Comparison of ENCODE assay signal across 28 mouse cellular contexts in the genomic region with DNA sequence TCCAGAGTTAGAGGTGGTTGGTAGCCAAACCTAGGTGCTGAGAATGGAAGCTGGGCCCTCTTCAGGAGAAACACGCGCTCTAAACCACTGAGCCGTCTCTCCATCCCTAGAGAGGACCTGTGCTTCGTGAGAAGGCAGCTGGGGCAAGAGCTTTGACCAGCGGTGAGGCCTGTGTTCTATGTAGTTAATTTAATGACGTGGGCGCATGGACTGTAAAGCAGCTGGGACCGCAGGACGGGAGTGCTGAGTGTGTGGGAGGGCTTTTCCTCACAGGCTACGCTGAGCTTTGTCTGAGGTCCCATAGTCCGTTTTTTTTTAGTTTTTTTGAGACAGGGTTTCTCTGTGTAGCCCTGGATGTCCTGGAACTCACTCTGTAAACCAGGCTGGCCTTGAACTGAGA. TPM values are rescaled to one million over a fixed set of nuclear protein-coding genes. Genes with fewer than 3 reads are reported as not detected.
DNase-seq lines count a peak whose midpoint lies in the region; ATAC-seq and TF ChIP-seq lines count a peak whose summit lies in the region.
"Had no signal": no experiment of that assay in that cellular context is flagged by ENCODE, and none has a peak within 500 bp of the region (broad histone marks: within the 10 kb centered on the region; RNA-seq: fewer than 3 reads in every experiment).

No protein-coding gene starts in this region.

- no peak overlapping the region for H3K4me3 ChIP-seq in kidney, embryonic 16.5 days (ENCODE audit: low read length)
- H3K4me3 ChIP-seq in E14TG2a.4 (replicated peaks; ENCODE audit: low read length), result peak overlapping the region; percentile 48
- H3K4me3 ChIP-seq: embryonic facial prominence, embryonic 12.5 days; embryonic facial prominence, embryonic 15.5 days; gastrocnemius, adult 2 months; heart, embryonic 10.5 days; heart, embryonic 13.5 days had no signal

- 59% methylated on average over 11 of the region's 11 CpGs for WGBS in kidney, embryonic 16.5 days

- DNase-seq in kidney, postnatal 4 days, result no peak
- peak; percentile 65 for DNase-seq in MN1 (ENCODE audit: low spot score)
- no peak for DNase-seq in adipocyte (ENCODE audit: low spot score)
- no peak for DNase-seq in embryo, embryonic 9.5 days (ENCODE audit: extremely low spot score)
- DNase-seq: adrenal gland, adult 2 months; adrenal gland, postnatal 14 days; cerebellum, adult 11-12 months; cerebellum, adult 8-10 months; cerebellum, postnatal 10 days; cerebellum, postnatal 36 days; forebrain, postnatal 0 days; gastrocnemius, adult 2 months; gastrocnemius, postnatal 14 days; heart, adult 18-20 months; heart, postnatal 14 days; heart, postnatal 4 days had no signal

- H3K36me3 ChIP-seq in kidney, embryonic 16.5 days (ENCODE audit: insufficient read depth, low read length), result no peaks in the 10 kb centered on the region
- peaks cover 31% of the 10 kb centered on the region for H3K36me3 ChIP-seq in E14TG2a.4 (ENCODE audit: insufficient read depth, low read length)
- H3K36me3 ChIP-seq: embryonic facial prominence, embryonic 15.5 days had no signal

- ATAC-seq in kidney, embryonic 16.5 days (ENCODE audit: low FRiP score, low TSS enrichment), result peak; percentile 56; the same call in 1 of the 2 replicates
- ATAC-seq: CD4-positive, CD25-positive, alpha-beta regulatory T cell, adult 4 months; forebrain, embryonic 14.5 days; forebrain, postnatal 0 days; hindbrain, postnatal 0 days; inflammation-experienced regulatory T-cells, adult 6 months; intestine, embryonic 16.5 days had no signal

- no peak overlapping the region for H3K27ac ChIP-seq in kidney, embryonic 16.5 days (ENCODE audit: low read length)
- H3K27ac ChIP-seq: embryonic facial prominence, embryonic 12.5 days; embryonic facial prominence, embryonic 15.5 days; gastrocnemius, adult 2 months; heart, embryonic 10.5 days; heart, embryonic 13.5 days; hindbrain, embryonic 14.5 days; hindbrain, postnatal 0 days had no signal

- H3K9me3 ChIP-seq in kidney, embryonic 16.5 days (ENCODE audit: low read length), result no peaks in the 10 kb centered on the region
- no peaks in the 10 kb centered on the region for H3K9me3 ChIP-seq in E14TG2a.4 (ENCODE audit: low read length)
- H3K9me3 ChIP-seq: embryonic facial prominence, embryonic 12.5 days; embryonic facial prominence, embryonic 15.5 days; heart, embryonic 10.5 days; heart, embryonic 13.5 days had no signal

- no peak for TF ChIP-seq CTCF in E14TG2a.4 (conservative IDR thresholded peaks at IDR 0.05; ENCODE audit: low read length)

- no peak overlapping the region for H3K4me2 ChIP-seq in kidney, embryonic 16.5 days (replicated peaks; ENCODE audit: low read depth, low read length)
- H3K4me2 ChIP-seq: embryonic facial prominence, embryonic 12.5 days; embryonic facial prominence, embryonic 15.5 days; heart, embryonic 13.5 days; hindbrain, embryonic 14.5 days had no signal

- no peak overlapping the region for H3K9ac ChIP-seq in kidney, embryonic 16.5 days (replicated peaks; ENCODE audit: low read length)
- H3K9ac ChIP-seq: embryonic facial prominence, embryonic 12.5 days; embryonic facial prominence, embryonic 15.5 days; forebrain, postnatal 0 days; heart, embryonic 13.5 days; hindbrain, embryonic 14.5 days had no signal

- H3K4me1 ChIP-seq in kidney, embryonic 16.5 days (ENCODE audit: insufficient read depth, low read length), result no peaks in the 10 kb centered on the region
- peaks cover 24% of the 10 kb centered on the region for H3K4me1 ChIP-seq in E14TG2a.4 (replicated peaks; ENCODE audit: low read depth, low read length)
- H3K4me1 ChIP-seq: embryonic facial prominence, embryonic 15.5 days; heart, embryonic 10.5 days had no signal

- H3K27me3 ChIP-seq in kidney, embryonic 16.5 days (ENCODE audit: insufficient read depth, low read length), result no peaks in the 10 kb centered on the region
- H3K27me3 ChIP-seq in E14TG2a.4 (ENCODE audit: insufficient read depth, low read length), result no peaks in the 10 kb centered on the region
- H3K27me3 ChIP-seq: embryonic facial prominence, embryonic 12.5 days; embryonic facial prominence, embryonic 15.5 days; heart, embryonic 13.5 days had no signal

RNA-seq across cellular contexts. Expression of gene Depdc1b, which starts 20.1 kb away (rescaled TPM):
- 12.7 and 15.1 TPM in 2 replicates for polyA plus RNA-seq in kidney, embryonic 16.5 days (2015; fragmentation: Nextera tagmentation; extraction: Ambion mirVana)
